Mouse (Mus musculus) ovary, postnatal 36 days (tissue): ENCODE measurements around the gene Hoxc6.
A peak's percentile ranks its signal among the peaks of the same experiment; 100 is the strongest.

ENCODE experiments used
- DNase-seq: peaks from one replicate; pipeline ENCODE4 v3.0.0; 2022; ENCODE audit warnings: low spot score, mixed read lengths

Gene Hoxc6

DNA sequence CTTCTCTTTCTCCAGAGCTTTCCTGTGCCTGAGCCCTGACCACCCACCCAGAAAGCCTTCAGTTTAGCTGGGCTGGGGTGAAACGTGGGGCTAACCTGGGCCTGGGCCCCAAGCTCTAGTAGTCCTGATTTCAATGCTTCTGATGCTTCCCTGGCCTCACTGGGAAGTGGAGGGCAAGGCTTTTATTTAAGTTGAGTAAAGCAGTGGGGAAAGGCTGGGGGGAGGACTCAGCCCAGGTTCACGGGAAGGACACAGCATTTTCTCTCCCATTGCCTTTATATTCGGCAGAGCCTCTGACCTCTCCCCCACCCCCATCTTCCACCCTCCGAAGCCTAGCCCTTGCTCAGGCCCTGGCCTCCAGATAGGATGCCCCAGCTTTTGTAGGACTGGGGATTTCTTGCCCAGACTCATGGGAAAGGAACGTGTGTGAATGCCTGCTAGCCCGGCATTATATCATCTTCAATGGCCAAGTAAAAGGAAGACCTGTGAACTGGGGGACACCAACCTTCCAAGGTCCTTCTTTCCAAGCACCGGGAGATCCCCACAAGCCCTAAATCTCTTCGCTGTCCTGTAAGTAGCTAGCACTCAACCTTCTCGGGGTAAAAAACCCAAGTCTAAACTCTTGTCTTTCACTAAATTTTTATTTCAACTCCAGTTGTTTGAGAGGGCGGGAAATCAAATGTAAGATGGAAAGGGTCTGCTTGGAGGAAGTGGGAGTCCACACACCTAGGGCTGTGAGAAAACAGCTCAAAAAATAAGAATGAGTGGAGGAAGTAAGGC, 40.8 kb downstream of the Hoxc6 start:
- no peak for DNase-seq

DNA sequence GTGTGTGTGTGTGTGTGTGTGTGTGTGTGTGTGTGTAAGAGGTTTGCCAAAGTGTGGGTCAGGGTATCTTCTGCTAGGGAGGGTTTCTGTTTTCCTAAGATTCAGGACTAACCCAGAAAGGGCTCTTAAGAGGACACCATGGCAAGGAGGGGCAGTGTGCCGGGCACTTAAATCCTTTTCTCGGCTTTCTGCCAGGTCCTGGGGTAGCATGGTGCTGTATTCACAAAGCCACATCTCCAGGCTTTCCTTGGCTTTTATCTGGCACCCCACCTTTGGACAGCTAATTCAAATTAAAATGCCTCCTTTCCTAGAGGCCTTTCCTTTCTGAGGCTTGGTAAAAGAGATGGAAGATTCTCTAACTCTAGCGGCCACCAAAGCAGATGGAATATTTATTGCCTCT, 41.6 kb downstream of the Hoxc6 start:
- DNase-seq = no peak

DNA sequence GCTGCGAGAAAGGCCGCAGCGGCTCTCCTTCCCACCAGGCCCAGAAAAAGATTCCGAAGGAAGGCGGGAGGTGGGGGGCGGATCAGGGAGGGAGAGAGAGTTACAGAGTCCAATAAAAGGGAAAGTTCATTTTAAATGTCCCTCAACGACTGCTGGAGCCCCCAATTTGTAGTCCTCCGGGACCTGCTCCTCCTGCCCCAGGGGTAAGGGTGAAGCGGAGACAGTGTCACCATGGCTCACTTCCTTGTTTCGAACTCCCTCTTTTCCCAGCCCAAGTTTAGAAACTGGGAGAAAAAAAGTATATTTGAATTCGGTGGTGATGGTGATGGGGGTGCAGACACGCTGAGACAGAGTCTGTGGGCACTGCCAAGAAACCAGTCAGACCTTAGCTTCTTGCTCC, 42.5 kb downstream of the Hoxc6 start:
- no peak for DNase-seq

DNA sequence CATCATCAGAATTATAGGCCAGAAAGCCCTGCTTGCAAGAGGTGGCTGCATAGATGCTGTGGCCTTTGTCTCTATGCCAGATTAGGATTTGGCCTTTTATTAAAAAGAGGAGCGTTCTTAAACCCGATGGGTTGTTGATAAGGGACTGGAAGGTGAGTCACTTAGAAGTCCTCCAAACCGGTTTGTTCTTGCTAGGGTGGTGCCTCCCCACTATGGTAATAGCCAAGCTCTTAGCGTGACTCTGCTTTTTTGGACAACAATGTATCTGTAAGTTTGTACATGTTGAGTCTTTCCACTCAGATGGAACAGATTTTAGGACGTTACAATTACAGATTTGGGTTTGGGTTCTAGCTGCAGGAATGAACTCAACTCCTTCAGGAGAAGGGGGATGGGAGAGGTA, 43.6 kb downstream of the Hoxc6 start:
- no peak for DNase-seq

DNA sequence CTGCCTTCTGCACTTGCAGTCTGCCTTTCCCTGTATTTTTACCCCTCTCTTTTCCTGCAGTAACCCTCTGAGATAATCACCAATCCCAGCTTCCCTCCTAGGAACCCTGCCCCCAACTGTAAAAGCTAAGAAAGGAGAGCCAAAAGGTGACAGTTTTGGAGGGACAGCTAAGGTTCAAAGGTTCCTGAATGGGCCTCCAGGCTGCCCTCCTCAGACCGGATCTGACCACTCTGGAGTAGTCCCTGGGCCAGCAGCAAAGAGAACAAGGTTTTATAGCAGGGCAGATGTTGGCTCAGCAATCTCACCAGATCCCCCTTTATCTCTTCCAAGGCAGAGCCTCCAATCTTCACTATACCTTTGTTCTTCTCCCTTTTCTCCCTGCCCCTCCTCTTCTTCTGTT, 44.2 kb downstream of the Hoxc6 start:
- no peak for DNase-seq

DNA sequence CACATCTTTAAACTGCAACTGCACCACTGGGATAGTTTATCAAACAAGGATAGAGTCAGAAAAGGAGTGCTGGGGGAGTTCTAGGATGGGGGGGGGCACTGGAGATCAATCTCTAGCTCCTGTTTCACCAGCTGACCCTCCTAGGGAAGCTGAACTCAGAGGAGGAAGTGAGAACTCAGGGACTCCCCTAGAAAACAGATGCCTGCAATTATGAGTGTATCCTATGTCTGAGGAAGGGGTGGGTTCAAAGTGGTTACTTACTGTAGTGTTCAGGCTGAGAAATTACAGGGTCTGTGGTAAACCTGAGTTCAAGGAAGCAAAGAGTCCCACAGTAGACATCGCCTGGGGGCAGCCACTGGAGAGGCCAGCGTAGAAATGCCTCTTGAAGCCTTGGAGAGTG, 53.6 kb downstream of the Hoxc6 start:
- no peak for DNase-seq

DNA sequence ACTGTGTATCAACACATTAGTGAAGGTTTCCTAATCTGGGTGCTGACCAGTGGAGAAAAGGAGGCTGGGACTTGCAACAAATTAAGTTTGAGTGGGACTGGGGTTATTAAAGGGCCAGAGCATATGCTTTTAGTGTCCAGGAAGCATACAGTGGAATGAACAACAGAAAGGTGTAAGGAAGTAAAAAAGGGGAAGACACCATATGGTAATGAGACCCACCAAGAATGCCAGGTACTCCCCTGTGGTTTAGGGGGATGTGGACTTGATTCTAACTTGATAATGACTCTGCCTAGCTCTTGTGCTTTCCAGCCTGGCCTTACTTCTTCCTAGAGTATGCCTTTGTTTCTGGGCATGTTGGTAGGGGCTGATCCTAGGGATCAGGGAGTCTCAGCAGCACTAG, 55.2 kb downstream of the Hoxc6 start:
- DNase-seq = no peak

DNA sequence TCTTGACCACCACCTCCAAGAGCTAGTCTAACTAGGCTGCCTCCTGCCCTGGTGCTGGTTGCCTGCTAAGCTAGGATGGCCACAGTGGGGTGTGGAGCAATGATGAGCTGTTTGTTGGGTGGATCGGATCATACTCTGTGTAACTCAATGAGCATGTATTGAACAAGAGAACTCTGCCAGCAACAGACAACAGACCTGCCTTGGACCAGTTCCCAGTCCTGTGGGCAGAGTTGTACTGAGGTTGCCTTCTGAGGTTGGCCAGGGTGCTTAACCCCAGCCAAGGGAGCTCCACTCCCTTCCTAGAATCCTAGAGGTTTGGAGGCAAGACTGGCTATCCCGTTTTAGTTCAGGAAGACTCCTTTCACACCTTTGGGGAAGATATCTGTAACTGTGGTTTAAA, 58.3 kb downstream of the Hoxc6 start:
- no peak for DNase-seq

DNA sequence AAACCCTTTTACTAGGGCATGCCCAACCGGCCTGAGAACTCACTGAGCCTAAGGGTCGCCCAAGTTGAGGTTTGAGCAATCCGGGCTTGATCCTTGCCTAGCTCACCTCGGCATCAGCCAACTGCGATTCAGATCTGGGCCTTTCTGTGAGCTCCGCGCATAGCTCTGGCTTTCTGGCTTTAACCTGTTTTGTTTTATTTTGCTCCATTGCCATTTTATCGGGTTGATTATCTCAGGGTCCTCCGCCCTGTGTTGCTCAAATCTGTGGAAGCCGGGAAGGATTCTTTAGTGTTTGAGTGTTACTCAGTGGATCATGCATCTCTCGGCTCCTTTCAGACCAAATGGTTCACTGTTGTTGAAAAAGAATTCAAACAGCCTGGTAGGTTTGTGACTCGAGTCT, 60.7 kb downstream of the Hoxc6 start:
- no peak for DNase-seq

DNA sequence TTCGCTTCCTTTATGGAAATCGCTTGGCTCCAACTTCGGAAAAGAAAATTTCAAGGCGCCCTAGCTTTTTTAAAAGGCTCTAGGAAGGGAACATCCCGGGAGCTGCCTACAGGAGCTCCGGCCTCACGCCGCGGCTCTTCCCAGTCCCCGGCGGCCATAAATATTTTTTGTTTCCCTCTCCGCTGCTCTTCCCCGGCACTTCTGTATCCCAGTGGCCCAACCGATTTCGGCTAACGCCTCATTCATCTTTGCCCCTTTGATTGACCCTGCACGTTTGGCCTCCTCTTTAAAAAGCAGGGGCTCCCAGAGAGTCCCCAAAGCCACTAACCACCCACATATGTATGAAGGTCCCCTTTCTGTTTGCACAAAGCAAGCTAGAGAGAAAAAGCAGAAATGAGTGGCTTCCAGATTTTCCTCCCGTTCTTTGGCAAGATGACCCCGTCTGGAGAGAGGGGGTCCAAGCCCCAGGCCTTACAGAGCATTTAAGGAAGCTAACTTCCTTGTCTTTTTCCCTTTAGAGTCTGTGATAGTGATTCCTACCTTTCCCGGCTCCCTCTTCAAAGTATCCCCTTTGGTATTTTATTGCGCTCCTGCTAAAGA, 61.4 kb downstream of the Hoxc6 start:
- DNase-seq = peak; percentile 25

DNA sequence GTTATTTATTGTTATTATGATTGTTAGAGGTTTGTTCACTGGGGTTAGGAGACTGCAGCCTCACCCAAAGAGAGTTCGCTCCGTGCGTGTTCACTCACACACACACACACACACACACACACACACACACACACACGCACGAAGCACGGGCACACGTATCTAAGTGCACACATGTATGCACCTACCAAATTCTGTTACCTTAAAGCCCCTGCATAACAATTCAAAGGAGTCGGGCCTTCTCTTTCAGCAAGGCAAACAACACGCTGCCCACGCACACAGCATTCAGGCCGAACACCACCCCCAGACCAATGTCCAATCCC, 61.9 kb downstream of the Hoxc6 start:
- DNase-seq = no peak

DNA sequence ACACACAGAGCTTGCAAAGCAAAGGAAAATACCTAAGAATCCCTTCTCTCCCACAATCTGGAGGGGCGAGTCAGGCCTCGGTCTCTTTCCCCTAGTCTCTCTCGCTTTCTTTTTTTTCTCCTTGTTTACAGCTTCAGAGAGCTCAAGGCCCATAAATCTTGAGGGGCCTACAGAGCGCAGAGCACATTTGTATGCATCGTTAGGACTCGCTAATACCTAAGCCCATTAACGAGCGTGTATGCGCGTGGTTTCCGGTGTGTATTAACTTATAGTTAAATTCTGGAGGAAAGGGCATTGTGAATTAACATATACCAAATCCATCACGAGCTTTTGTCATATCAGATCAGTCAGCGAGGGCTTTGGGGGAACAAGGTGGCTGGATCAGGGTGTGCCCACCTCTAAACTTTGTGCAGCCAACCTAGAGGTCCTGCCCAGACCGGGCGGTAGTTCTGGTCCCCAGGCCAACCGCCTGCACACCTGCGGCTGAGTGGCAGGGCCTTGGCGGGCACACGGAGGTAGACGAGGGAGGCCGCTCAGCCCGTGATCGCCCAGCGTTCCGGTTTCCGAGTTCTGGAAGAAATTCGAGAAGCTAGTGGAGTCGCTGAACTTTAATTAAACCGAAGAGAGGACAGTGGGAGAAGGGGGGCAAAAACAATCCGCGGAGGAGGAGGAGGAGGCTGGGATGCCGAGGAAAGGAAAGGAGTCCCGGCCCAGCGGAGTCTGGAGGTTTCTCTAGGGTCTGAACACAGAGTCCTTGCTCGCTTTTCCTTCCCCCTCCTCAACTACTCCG, 62.5 kb downstream of the Hoxc6 start:
- peak; percentile 59 for DNase-seq

DNA sequence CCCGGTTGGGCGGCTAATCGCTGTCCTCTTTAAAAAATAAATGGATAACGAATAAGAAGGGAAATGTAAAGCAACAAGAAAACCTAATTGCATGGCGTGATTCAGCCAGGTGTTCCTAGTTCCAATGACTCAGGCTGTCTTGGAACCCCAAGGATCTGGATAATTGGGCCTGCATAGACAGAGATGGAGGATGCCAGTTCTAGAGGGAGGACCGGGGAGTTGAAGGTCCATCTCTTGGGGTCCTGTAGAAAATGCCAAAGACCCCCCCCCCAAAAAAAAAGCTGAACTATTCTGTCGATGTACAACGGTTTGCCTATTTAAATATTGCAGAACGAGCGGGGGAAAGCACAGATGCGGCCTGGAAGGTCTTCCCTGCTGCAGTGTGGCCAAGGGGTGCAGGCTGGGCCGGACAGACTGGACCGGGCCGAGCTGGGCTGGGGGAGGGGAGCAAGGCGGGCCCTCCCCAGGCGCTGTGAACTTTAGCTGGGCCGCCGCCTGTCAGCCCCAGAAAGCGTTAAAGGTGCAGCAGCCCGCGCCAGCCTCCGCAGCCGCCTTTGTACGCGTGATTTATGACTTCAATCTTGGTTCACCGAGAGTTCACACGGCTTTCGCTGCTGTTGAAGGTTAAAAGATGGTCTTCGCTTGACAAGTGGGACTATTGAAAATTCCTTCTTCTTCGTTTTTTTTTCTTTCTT, 63.2 kb downstream of the Hoxc6 start:
- peak; percentile 71 for DNase-seq
